In the genomic region with DNA sequence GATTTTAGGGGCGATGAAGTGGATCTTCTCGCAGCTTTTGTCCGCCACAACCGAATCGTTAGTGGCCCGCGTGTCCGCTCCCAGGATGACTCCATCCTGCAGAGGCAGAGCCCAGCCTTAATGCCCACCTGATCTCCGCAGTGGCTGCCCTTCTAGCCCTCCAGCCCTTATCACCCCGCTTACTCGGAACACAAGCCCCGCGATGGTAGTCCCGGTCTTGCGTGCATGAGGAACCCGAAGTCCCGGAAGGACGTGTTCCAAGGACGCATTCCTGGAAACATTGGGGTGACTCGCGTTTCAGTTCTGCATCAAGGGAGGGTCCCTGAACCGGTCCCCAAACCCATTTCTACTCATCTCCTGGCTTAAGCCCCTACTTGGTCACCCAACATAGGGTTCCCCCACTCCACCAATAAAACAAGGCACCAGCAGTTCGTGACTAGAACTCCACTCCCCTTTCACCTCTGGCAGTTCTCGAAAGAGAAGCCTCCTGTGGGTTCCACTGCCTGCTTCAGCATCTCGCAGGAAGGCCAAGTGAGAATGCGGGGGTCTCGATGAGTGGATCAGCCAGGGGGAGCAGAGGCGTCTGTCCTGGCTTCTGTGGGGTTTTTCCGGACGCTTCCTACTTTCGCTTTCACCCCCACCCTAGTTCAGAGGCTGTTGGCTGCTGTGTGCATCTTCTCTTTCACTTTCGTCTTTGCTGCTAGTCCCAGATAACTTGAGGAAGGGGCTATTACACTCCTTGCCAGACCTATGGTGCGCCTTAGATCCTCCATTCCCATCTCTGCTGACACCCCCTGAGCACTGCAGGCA, we compare ENCODE assay signal across 8 mouse cellular contexts. TPM values are rescaled to one million over a fixed set of nuclear protein-coding genes. Genes with fewer than 3 reads are reported as not detected.
A peak's percentile ranks its signal among the peaks of the same experiment; 100 is the strongest.
DNase-seq lines count a peak whose midpoint lies in the region; ATAC-seq and TF ChIP-seq lines count a peak whose summit lies in the region.

No protein-coding gene starts in this region.

- ATAC-seq in forebrain, postnatal 0 days = peak; percentile 41
- ATAC-seq in limb, embryonic 13.5 days (ENCODE audit: low FRiP score, low read depth) = peak; percentile 5; the same call in 1 of the 2 replicates
- peak; percentile 59 for ATAC-seq in midbrain, embryonic 13.5 days
- 0 out of 2 replicates have a peak, but pooled peaks have one; percentile 15 for ATAC-seq in stomach, postnatal 0 days (ENCODE audit: low FRiP score, low TSS enrichment)

- H3K36me3 ChIP-seq in forebrain, postnatal 0 days (ENCODE audit: insufficient read depth) = peaks cover 2% of the 10 kb centered on the region; the same call in 1 of the 2 replicates
- H3K36me3 ChIP-seq in limb, embryonic 13.5 days = peaks cover 44% of the 10 kb centered on the region
- peaks cover 3% of the 10 kb centered on the region; the same call in 1 of the 2 replicates for H3K36me3 ChIP-seq in midbrain, embryonic 13.5 days
- no peaks in the 10 kb centered on the region; the same call in 1 of the 2 replicates for H3K36me3 ChIP-seq in stomach, postnatal 0 days (ENCODE audit: control insufficient read depth, insufficient read depth, low read length)

- peak overlapping the region; percentile 94 for H3K4me2 ChIP-seq in forebrain, postnatal 0 days (ENCODE audit: low read depth)
- peak overlapping the region; percentile 96 for H3K4me2 ChIP-seq in limb, embryonic 13.5 days (replicated peaks)
- H3K4me2 ChIP-seq in midbrain, embryonic 13.5 days (replicated peaks) = peak overlapping the region; percentile 90
- H3K4me2 ChIP-seq in stomach, postnatal 0 days (replicated peaks; ENCODE audit: low read depth) = peak overlapping the region; percentile 96

- TF ChIP-seq EP300 in stomach, postnatal 0 days (optimal IDR thresholded peaks at IDR 0.05) = no peak

- H3K27ac ChIP-seq in forebrain, postnatal 0 days (ENCODE audit: low read depth, low read length) = peak overlapping the region; percentile 81
- peak overlapping the region; percentile 76 for H3K27ac ChIP-seq in limb, embryonic 13.5 days
- peak overlapping the region; percentile 91 for H3K27ac ChIP-seq in midbrain, embryonic 13.5 days
- peak overlapping the region; percentile 85 for H3K27ac ChIP-seq in stomach, postnatal 0 days (replicated peaks)

- DNase-seq in ovary, adult 18-20 months (ENCODE audit: low spot score) = peak; percentile 34
- no peak for DNase-seq in ovary, postnatal 14 days (ENCODE audit: low spot score)
- peak; percentile 44 for DNase-seq in c-Kit-positive CD71-positive TER-119-negative erythroid progenitor cells, embryonic 14.5 days (ENCODE audit: low read depth)
- DNase-seq in forebrain, postnatal 0 days = peak; percentile 72
- DNase-seq in induced T-regulatory cell, adult 2 months (ENCODE audit: low read depth) = peak; percentile 89
- peak; percentile 55 for DNase-seq in stomach, postnatal 0 days (ENCODE audit: low spot score)

- H3K4me3 ChIP-seq in forebrain, postnatal 0 days (ENCODE audit: low read depth, low read length) = peak overlapping the region; percentile 58
- peak overlapping the region; percentile 77 for H3K4me3 ChIP-seq in limb, embryonic 13.5 days
- H3K4me3 ChIP-seq in midbrain, embryonic 13.5 days (replicated peaks) = peak overlapping the region; percentile 65
- peak overlapping the region; percentile 79 for H3K4me3 ChIP-seq in stomach, postnatal 0 days (ENCODE audit: low read depth, low read length)

- peaks cover 6% of the 10 kb centered on the region; the same call in 1 of the 2 replicates for H3K4me1 ChIP-seq in forebrain, postnatal 0 days (ENCODE audit: insufficient read depth)
- H3K4me1 ChIP-seq in limb, embryonic 13.5 days = peaks cover 26% of the 10 kb centered on the region
- H3K4me1 ChIP-seq in midbrain, embryonic 13.5 days (replicated peaks) = peaks cover 20% of the 10 kb centered on the region
- peaks cover 3% of the 10 kb centered on the region; the same call in 1 of the 2 replicates for H3K4me1 ChIP-seq in stomach, postnatal 0 days (replicated peaks; ENCODE audit: control insufficient read depth, insufficient read depth)

- no peaks in the 10 kb centered on the region for H3K9me3 ChIP-seq in forebrain, postnatal 0 days (ENCODE audit: low read length)
- no peaks in the 10 kb centered on the region for H3K9me3 ChIP-seq in limb, embryonic 13.5 days
- no peaks in the 10 kb centered on the region for H3K9me3 ChIP-seq in midbrain, embryonic 13.5 days
- no peaks in the 10 kb centered on the region for H3K9me3 ChIP-seq in stomach, postnatal 0 days (ENCODE audit: control insufficient read depth, low read length)

- H3K27me3 ChIP-seq in forebrain, postnatal 0 days (ENCODE audit: insufficient read depth, low read length) = no peaks in the 10 kb centered on the region
- H3K27me3 ChIP-seq in limb, embryonic 13.5 days = no peaks in the 10 kb centered on the region
- no peaks in the 10 kb centered on the region for H3K27me3 ChIP-seq in midbrain, embryonic 13.5 days
- H3K27me3 ChIP-seq in stomach, postnatal 0 days (ENCODE audit: control insufficient read depth, insufficient read depth, low read length) = no peaks in the 10 kb centered on the region

- TF ChIP-seq CTCF in forebrain, postnatal 0 days (IDR thresholded peaks at IDR 0.05; ENCODE audit: low read depth) = no peak
- no peak for TF ChIP-seq CTCF in stomach, postnatal 0 days (IDR thresholded peaks at IDR 0.05; ENCODE audit: low read depth)

- 2% methylated on average over 33 of the region's 33 CpGs for WGBS in forebrain, postnatal 0 days
- WGBS in limb, embryonic 13.5 days = 1% methylated on average over 33 of the region's 33 CpGs
- 3% methylated on average over 33 of the region's 33 CpGs for WGBS in midbrain, embryonic 13.5 days
- WGBS in stomach, postnatal 0 days = under 1% methylated on average over 33 of the region's 33 CpGs

- peak overlapping the region; percentile 89 for H3K9ac ChIP-seq in forebrain, postnatal 0 days
- H3K9ac ChIP-seq in limb, embryonic 13.5 days = peak overlapping the region; percentile 82
- H3K9ac ChIP-seq in midbrain, embryonic 13.5 days (replicated peaks) = peak overlapping the region; percentile 82
- peak overlapping the region; percentile 74 for H3K9ac ChIP-seq in stomach, postnatal 0 days (ENCODE audit: low read length)

RNA-seq across cellular contexts. Expression of gene Psmb10, which starts 0.5 kb away (rescaled TPM):
- total RNA-seq in forebrain, postnatal 0 days (2014; rRNA removed) = 46.5 and 63.7 TPM in 2 replicates
- polyA plus RNA-seq in forebrain, postnatal 0 days (2015; fragmentation: Nextera tagmentation; extraction: Ambion mirVana) = 86.2 and 95.8 TPM in 2 replicates
- polyA plus RNA-seq in limb, embryonic 13.5 days (2015; fragmentation: Nextera tagmentation; extraction: Ambion mirVana) = 29.2 and 32.0 TPM in 2 replicates
- polyA plus RNA-seq in midbrain, embryonic 13.5 days (2015; fragmentation: Nextera tagmentation; extraction: Ambion mirVana) = 38.7 and 40.3 TPM in 2 replicates
- polyA plus RNA-seq in stomach, postnatal 0 days (2015; fragmentation: Nextera tagmentation; extraction: Ambion mirVana) = 65.9 and 68.0 TPM in 2 replicates

RNA-seq across cellular contexts. Expression of gene Ctrl, which starts 4.0 kb away (rescaled TPM):
- total RNA-seq in forebrain, postnatal 0 days (2014; rRNA removed) = 1.0 and 3.3 TPM in 2 replicates
- 1.1 and 1.9 TPM in 2 replicates for polyA plus RNA-seq in forebrain, postnatal 0 days (2015; fragmentation: Nextera tagmentation; extraction: Ambion mirVana)
- polyA plus RNA-seq in limb, embryonic 13.5 days (2015; fragmentation: Nextera tagmentation; extraction: Ambion mirVana) = 1.4 and 1.7 TPM in 2 replicates
- 2.6 and 2.9 TPM in 2 replicates for polyA plus RNA-seq in midbrain, embryonic 13.5 days (2015; fragmentation: Nextera tagmentation; extraction: Ambion mirVana)
- polyA plus RNA-seq in stomach, postnatal 0 days (2015; fragmentation: Nextera tagmentation; extraction: Ambion mirVana) = 0.22 and 0.85 TPM in 2 replicates

RNA-seq across cellular contexts. Expression of gene Lcat, which starts 5.5 kb away (rescaled TPM):
- total RNA-seq in forebrain, postnatal 0 days (2014; rRNA removed) = 6.0 and 7.9 TPM in 2 replicates
- 3.8 and 5.9 TPM in 2 replicates for polyA plus RNA-seq in forebrain, postnatal 0 days (2015; fragmentation: Nextera tagmentation; extraction: Ambion mirVana)
- polyA plus RNA-seq in limb, embryonic 13.5 days (2015; fragmentation: Nextera tagmentation; extraction: Ambion mirVana) = 2.8 TPM in 2 replicates
- polyA plus RNA-seq in midbrain, embryonic 13.5 days (2015; fragmentation: Nextera tagmentation; extraction: Ambion mirVana) = 0.30 and 0.54 TPM in 2 replicates
- polyA plus RNA-seq in stomach, postnatal 0 days (2015; fragmentation: Nextera tagmentation; extraction: Ambion mirVana) = 0.75 and 0.77 TPM in 2 replicates

RNA-seq across cellular contexts. Expression of gene Slc12a4, which starts 28.2 kb away (rescaled TPM):
- total RNA-seq in forebrain, postnatal 0 days (2014; rRNA removed) = 9.7 and 12.4 TPM in 2 replicates
- 9.8 and 12.1 TPM in 2 replicates for polyA plus RNA-seq in forebrain, postnatal 0 days (2015; fragmentation: Nextera tagmentation; extraction: Ambion mirVana)
- polyA plus RNA-seq in limb, embryonic 13.5 days (2015; fragmentation: Nextera tagmentation; extraction: Ambion mirVana) = 48.8 and 56.3 TPM in 2 replicates
- 5.2 and 5.6 TPM in 2 replicates for polyA plus RNA-seq in midbrain, embryonic 13.5 days (2015; fragmentation: Nextera tagmentation; extraction: Ambion mirVana)
- 12.8 and 14.1 TPM in 2 replicates for polyA plus RNA-seq in stomach, postnatal 0 days (2015; fragmentation: Nextera tagmentation; extraction: Ambion mirVana)

RNA-seq across cellular contexts. Expression of gene Pskh1, which starts 37.5 kb away (rescaled TPM):
- 16.6 and 24.5 TPM in 2 replicates for total RNA-seq in forebrain, postnatal 0 days (2014; rRNA removed)
- 8.0 and 10.4 TPM in 2 replicates for polyA plus RNA-seq in forebrain, postnatal 0 days (2015; fragmentation: Nextera tagmentation; extraction: Ambion mirVana)
- polyA plus RNA-seq in limb, embryonic 13.5 days (2015; fragmentation: Nextera tagmentation; extraction: Ambion mirVana) = 45.9 and 46.2 TPM in 2 replicates
- polyA plus RNA-seq in midbrain, embryonic 13.5 days (2015; fragmentation: Nextera tagmentation; extraction: Ambion mirVana) = 13.5 and 14.7 TPM in 2 replicates
- 13.4 and 14.8 TPM in 2 replicates for polyA plus RNA-seq in stomach, postnatal 0 days (2015; fragmentation: Nextera tagmentation; extraction: Ambion mirVana)

Comparison
In these comparisons a context has a peak if more than half of its experiments do, and no peak if none do; other contexts are left out.
1. ATAC-seq: peak in every context shown above with its lines; median percentile 59 in midbrain, embryonic 13.5 days; 41 in forebrain, postnatal 0 days; 15 in stomach, postnatal 0 days; 5 in limb, embryonic 13.5 days.